Mouse (Mus musculus) frontal cortex, postnatal 25 days (tissue): ENCODE measurements around the gene Ly6g5b.

Experiments used
- DNase-seq, 2 experiments: peaks; one replicate each; pipeline ENCODE4 v3.0.0; 2022; ENCODE audit warnings: low spot score in 2 of 2

Gene Ly6g5b

GRCm38 (mm10) chr17:35080248-35080647 is 35.0 kb downstream of the Ly6g5b start:
- DNase-seq, result no peak

- DNase-seq, result no peak
Measured at GRCm38 (mm10) chr17:35079778-35080177, 35.5 kb downstream of the Ly6g5b start.

GRCm38 (mm10) chr17:35077786-35078233 is 37.4 kb downstream of the Ly6g5b start, which contains the start of gene Ly6g6d:
Gene Ly6g6d, minus strand, starts transcription at chr17:35078065.
- no peak for DNase-seq

GRCm38 (mm10) chr17:35077285-35077684 is 37.9 kb downstream of the Ly6g5b start:
- DNase-seq, result no peak

- DNase-seq, result no peak
Measured at GRCm38 (mm10) chr17:35076507-35077176, 38.6 kb downstream of the Ly6g5b start, which contains the start of gene Ly6g6e. Gene Ly6g6e, plus strand, starts transcription at chr17:35076902.

- DNase-seq, result no peak
Measured at GRCm38 (mm10) chr17:35074097-35074496, 41.1 kb downstream of the Ly6g5b start.

GRCm38 (mm10) chr17:35071454-35071853 is 43.8 kb downstream of the Ly6g5b start:
- no peak for DNase-seq

- no peak for DNase-seq
Measured at GRCm38 (mm10) chr17:35070556-35071229, 44.5 kb downstream of the Ly6g5b start.

- DNase-seq, result no peak
Measured at GRCm38 (mm10) chr17:35068213-35068914, 46.9 kb downstream of the Ly6g5b start.

GRCm38 (mm10) chr17:35066084-35066483 is 49.1 kb downstream of the Ly6g5b start, which contains the start of gene Mpig6b:
Gene Mpig6b, minus strand, starts transcription at chr17:35066184.
- no peak for DNase-seq

- no peak for DNase-seq
Measured at GRCm38 (mm10) chr17:35064951-35065947, 50.0 kb downstream of the Ly6g5b start, which contains the start of gene Ly6g6c. Gene Ly6g6c, plus strand, starts transcription at chr17:35065388.

- DNase-seq, result no peak
Measured at GRCm38 (mm10) chr17:35064378-35064877, 50.8 kb downstream of the Ly6g5b start.
